Mouse (Mus musculus) bone marrow macrophage, adult 2 months (primary cell): ENCODE results near the gene Smad6.

Experiments
- CTCF ChIP-seq: IDR thresholded peaks from 2 replicates; pipeline ENCODE4 v1.5.1; 2012; ENCODE audit warnings: low read depth, mild to moderate bottlenecking, low read length, moderate library complexity
- POLR2A ChIP-seq: IDR thresholded peaks from 2 replicates; pipeline ENCODE4 v1.6.1; 2012; ENCODE audit warnings: mild to moderate bottlenecking, low read depth, low read length, borderline replicate concordance

GRCm38 (mm10) chr9:63923190-63923717 lies 98.6 kb downstream of the Smad6 start:
- no peak for TF ChIP-seq POLR2A
- TF ChIP-seq CTCF: no peak
